Mouse (Mus musculus) skeletal muscle tissue, postnatal 0 days (tissue): ENCODE measurements around the gene Cox4i2. TPM values are rescaled to one million over a fixed set of nuclear protein-coding genes. Genes with fewer than 3 reads are reported as not detected.

Experiments used
- microRNA-seq, 2 experiments: library from miRNA; unstranded; fragments of <30 nt; microRNA quantifications; one replicate each; pipeline ENCODE4; 2016
- polyA plus RNA-seq: library from polyadenylated mRNA; unstranded; fragments of >200 nt; fragmentation: Nextera tagmentation; extraction: Ambion mirVana; gene quantifications from 2 replicates; pipeline ENCODE4 v1.2.1, GENCODE M21; 2015

The Cox4i2 gene
- 7.7 and 7.9 TPM in 2 replicates for polyA plus RNA-seq

DNA sequence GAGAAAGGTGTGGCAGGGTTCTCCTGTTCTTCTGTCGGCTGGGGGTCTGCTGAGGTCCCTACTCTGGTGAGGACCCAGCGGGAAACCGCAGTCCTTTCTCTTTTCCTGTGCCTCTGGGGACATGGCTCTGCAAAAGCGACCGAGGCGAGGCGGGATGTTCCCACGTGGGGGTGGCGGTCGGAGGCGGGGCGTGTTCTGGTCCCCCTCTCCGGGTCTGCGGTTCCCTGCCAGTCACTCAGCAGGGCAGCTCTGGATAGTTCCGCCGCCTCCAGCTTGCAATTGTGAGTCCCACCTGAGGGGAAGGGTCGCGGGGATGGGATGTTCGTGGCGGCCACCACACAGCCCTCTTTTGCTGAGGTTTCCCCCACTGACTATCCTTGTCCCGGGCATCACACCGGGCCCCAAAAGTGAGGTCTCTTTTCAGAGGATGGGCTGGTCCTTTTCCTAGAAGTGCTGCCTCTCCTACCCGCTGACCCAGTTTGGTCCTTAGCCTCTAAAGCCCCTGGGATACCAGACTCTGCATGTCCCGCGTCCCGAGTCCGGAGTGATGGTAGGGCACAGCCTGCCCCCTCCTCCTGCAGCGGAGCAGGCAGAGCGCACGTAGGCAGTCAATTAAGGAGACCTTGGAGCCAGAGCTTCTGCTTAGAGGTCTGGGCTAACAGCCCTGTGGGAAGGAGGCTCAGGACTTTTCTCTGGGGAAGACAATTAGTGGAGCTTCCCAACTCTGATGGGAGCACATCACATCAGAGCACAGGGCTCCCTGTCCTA, at the start of gene Cox4i2:
Gene Cox4i2, plus strand, starts transcription at position 230 of the 768 bp plus-strand sequence.

DNA sequence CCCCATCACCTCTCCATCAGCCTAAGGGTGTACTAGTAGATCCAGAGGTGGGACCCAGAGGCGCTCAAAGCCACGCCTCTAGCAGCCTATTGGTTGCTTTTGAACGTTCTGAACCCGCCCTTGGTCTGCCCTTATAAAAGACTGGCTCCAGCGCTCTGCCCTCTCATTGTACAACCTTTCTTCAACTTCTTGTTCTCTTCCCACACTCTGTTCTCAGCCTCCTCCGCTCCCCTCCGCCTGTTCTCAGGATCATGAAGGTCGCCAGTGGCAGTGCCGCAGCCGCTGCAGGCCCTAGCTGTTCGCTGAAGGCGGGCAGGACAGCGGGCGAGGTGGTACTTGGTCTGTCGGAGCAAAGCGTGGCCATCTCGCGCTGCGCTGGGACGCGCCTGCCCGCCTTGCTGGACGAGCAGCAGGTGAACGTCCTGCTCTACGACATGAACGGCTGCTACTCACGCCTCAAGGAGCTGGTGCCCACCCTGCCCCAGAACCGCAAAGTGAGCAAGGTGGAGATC, 17.8 kb upstream of the Cox4i2 start, which contains the start of gene Id1:
Gene Id1, plus strand, starts transcription at position 162 of the 512 bp plus-strand sequence.

Small RNAs within 50 kb of the gene (microRNA-seq; reads per million reads assigned to microRNA genes)
- gene Gm23802, result 0 reads per million in 2 experiments

Other genes starting within 250 kb of the Cox4i2 start
- not detected in 2 replicates for gene Defb26, start 242.5 kb upstream of the Cox4i2 start, polyA plus RNA-seq
- gene Defb28, start 235.9 kb upstream of the Cox4i2 start, polyA plus RNA-seq, result not detected in 2 replicates
- gene Defb29, start 214.1 kb upstream of the Cox4i2 start, polyA plus RNA-seq, result not detected in 2 replicates
- gene Gm17416, start 184.8 kb upstream of the Cox4i2 start, polyA plus RNA-seq, result not detected in 2 replicates
- not detected in 2 replicates for gene Defb21, start 181.4 kb upstream of the Cox4i2 start, polyA plus RNA-seq
- gene Defb19, start 173.9 kb upstream of the Cox4i2 start, polyA plus RNA-seq, result not detected in 2 replicates
- not detected in 2 replicates for gene Defb45, start 154.8 kb upstream of the Cox4i2 start, polyA plus RNA-seq
- not detected in 2 replicates for gene Defb36, start 149.8 kb upstream of the Cox4i2 start, polyA plus RNA-seq
- gene Defb25, start 131.1 kb upstream of the Cox4i2 start, polyA plus RNA-seq, result 2.4 and 2.9 TPM in 2 replicates
- 9.6 and 9.7 TPM in 2 replicates for gene Rem1, start 127.2 kb upstream of the Cox4i2 start, polyA plus RNA-seq
- 74.3 and 87.0 TPM in 2 replicates for gene H13, start 84.7 kb upstream of the Cox4i2 start, polyA plus RNA-seq
- gene Mcts2, start 67.1 kb upstream of the Cox4i2 start, polyA plus RNA-seq, result 16.1 and 19.8 TPM in 2 replicates
- 32.7 and 47.4 TPM in 2 replicates for gene Id1, start 17.9 kb upstream of the Cox4i2 start, polyA plus RNA-seq
- gene Bcl2l1, start 77.6 kb downstream of the Cox4i2 start, polyA plus RNA-seq, result 29.3 and 29.7 TPM in 2 replicates
- 11.6 and 14.0 TPM in 2 replicates for gene Tpx2, start 93.8 kb downstream of the Cox4i2 start, polyA plus RNA-seq
- 82.6 and 85.1 TPM in 2 replicates for gene Mylk2, start 157.2 kb downstream of the Cox4i2 start, polyA plus RNA-seq
- gene Foxs1, start 179.0 kb downstream of the Cox4i2 start, polyA plus RNA-seq, result 5.7 and 6.6 TPM in 2 replicates
- gene Dusp15, start 197.5 kb downstream of the Cox4i2 start, polyA plus RNA-seq, result 0.36 and 0.55 TPM in 2 replicates
- 0.09 and 0.13 TPM in 2 replicates for gene Ttll9, start 208.3 kb downstream of the Cox4i2 start, polyA plus RNA-seq